Comparison of ENCODE assay signal across 8 mouse cellular contexts in the genomic region with DNA sequence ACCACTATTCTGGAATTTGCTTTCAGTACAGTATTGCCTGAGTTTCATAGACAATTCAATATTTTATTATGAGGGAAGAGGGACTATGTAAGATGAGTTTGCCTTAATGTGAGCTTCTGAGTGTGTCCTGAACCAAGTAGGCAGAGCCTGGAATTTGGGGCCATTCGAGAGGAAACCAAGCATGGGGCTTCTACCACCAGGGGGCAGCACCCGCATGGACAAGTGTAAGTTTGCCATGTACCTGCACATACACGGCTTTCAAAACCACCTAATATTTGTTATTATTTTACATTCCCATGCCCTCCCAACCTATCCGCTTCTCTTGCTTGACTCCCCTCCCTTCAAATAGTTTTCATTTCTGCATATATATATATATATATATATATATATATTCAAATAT. TPM values are rescaled to one million over a fixed set of nuclear protein-coding genes. Genes with fewer than 3 reads are reported as not detected.
DNase-seq lines count a peak whose midpoint lies in the region; ATAC-seq and TF ChIP-seq lines count a peak whose summit lies in the region.

No protein-coding gene starts in this region.

- peak; percentile 80 for TF ChIP-seq CTCF in forebrain, postnatal 0 days (IDR thresholded peaks at IDR 0.05; ENCODE audit: low read depth)
- TF ChIP-seq CTCF in intestine, postnatal 0 days (IDR thresholded peaks at IDR 0.05; ENCODE audit: low read depth) = peak; percentile 86
- peak; percentile 87 for TF ChIP-seq CTCF in stomach, postnatal 0 days (IDR thresholded peaks at IDR 0.05; ENCODE audit: low read depth)

- H3K9me3 ChIP-seq in forebrain, postnatal 0 days (ENCODE audit: low read length) = no peaks in the 10 kb centered on the region
- H3K9me3 ChIP-seq in intestine, postnatal 0 days (ENCODE audit: control insufficient read depth) = no peaks in the 10 kb centered on the region
- no peaks in the 10 kb centered on the region for H3K9me3 ChIP-seq in limb, embryonic 10.5 days (replicated peaks)
- H3K9me3 ChIP-seq in neural tube, embryonic 11.5 days (ENCODE audit: control insufficient read depth, low read length) = no peaks in the 10 kb centered on the region
- H3K9me3 ChIP-seq in stomach, postnatal 0 days (ENCODE audit: control insufficient read depth, low read length) = no peaks in the 10 kb centered on the region

- ATAC-seq in CD4-positive, CD25-positive, alpha-beta regulatory T cell, adult 4 months = no peak
- ATAC-seq in forebrain, postnatal 0 days = peak; percentile 53; the same call in 1 of the 2 replicates
- no peak for ATAC-seq in intestine, postnatal 0 days
- ATAC-seq in neural tube, embryonic 11.5 days (ENCODE audit: insufficient read depth, low FRiP score, low TSS enrichment) = peak; percentile 61
- no peak for ATAC-seq in stomach, postnatal 0 days (ENCODE audit: low FRiP score, low TSS enrichment)

- peak; percentile 88 for DNase-seq in CD4-positive, CD25-positive, alpha-beta regulatory T cell, adult 2 months (ENCODE audit: low read depth, low spot score)
- peak; percentile 71 for DNase-seq in c-Kit-positive CD71-positive TER-119-positive erythroid progenitor cells, embryonic 14.5 days (ENCODE audit: low spot score)
- DNase-seq in forebrain, postnatal 0 days = peak; percentile 76
- DNase-seq in limb, embryonic 10.5 days (ENCODE audit: low spot score) = peak; percentile 89
- DNase-seq in neural tube, embryonic 11.5 days (ENCODE audit: low spot score) = peak; percentile 81
- DNase-seq in stomach, postnatal 0 days (ENCODE audit: low spot score) = peak; percentile 86

- no peak overlapping the region for H3K4me3 ChIP-seq in forebrain, postnatal 0 days (ENCODE audit: low read depth, low read length)
- H3K4me3 ChIP-seq in intestine, postnatal 0 days (ENCODE audit: low read depth, low read length) = no peak overlapping the region
- no peak overlapping the region for H3K4me3 ChIP-seq in limb, embryonic 10.5 days
- H3K4me3 ChIP-seq in neural tube, embryonic 11.5 days (ENCODE audit: low read depth, low read length) = no peak overlapping the region
- H3K4me3 ChIP-seq in stomach, postnatal 0 days (ENCODE audit: low read depth, low read length) = no peak overlapping the region

- H3K9ac ChIP-seq in forebrain, postnatal 0 days = no peak overlapping the region
- no peak overlapping the region for H3K9ac ChIP-seq in intestine, postnatal 0 days (ENCODE audit: low read depth, low read length)
- no peak overlapping the region for H3K9ac ChIP-seq in neural tube, embryonic 11.5 days (ENCODE audit: low read length)
- H3K9ac ChIP-seq in stomach, postnatal 0 days (ENCODE audit: low read length) = no peak overlapping the region

- H3K36me3 ChIP-seq in forebrain, postnatal 0 days (ENCODE audit: insufficient read depth) = no peaks in the 10 kb centered on the region
- no peaks in the 10 kb centered on the region for H3K36me3 ChIP-seq in intestine, postnatal 0 days (ENCODE audit: control insufficient read depth, insufficient read depth)
- H3K36me3 ChIP-seq in limb, embryonic 10.5 days = no peaks in the 10 kb centered on the region
- H3K36me3 ChIP-seq in neural tube, embryonic 11.5 days (ENCODE audit: control insufficient read depth, insufficient read depth, low read length) = no peaks in the 10 kb centered on the region
- H3K36me3 ChIP-seq in stomach, postnatal 0 days (ENCODE audit: control insufficient read depth, insufficient read depth, low read length) = no peaks in the 10 kb centered on the region

- 6% methylated on average over 4 of the region's 4 CpGs for WGBS in forebrain, postnatal 0 days
- 5% methylated on average over 4 of the region's 4 CpGs for WGBS in intestine, postnatal 0 days
- WGBS in limb, embryonic 10.5 days = 8% methylated on average over 4 of the region's 4 CpGs
- WGBS in neural tube, embryonic 11.5 days = 10% methylated on average over 4 of the region's 4 CpGs
- WGBS in stomach, postnatal 0 days = 3% methylated on average over 4 of the region's 4 CpGs

- no peaks in the 10 kb centered on the region for H3K4me1 ChIP-seq in forebrain, postnatal 0 days (ENCODE audit: insufficient read depth)
- H3K4me1 ChIP-seq in intestine, postnatal 0 days (replicated peaks; ENCODE audit: control insufficient read depth, insufficient read depth, low read length) = no peaks in the 10 kb centered on the region
- no peaks in the 10 kb centered on the region for H3K4me1 ChIP-seq in limb, embryonic 10.5 days
- H3K4me1 ChIP-seq in neural tube, embryonic 11.5 days (ENCODE audit: control insufficient read depth, insufficient read depth, low read length) = no peaks in the 10 kb centered on the region
- H3K4me1 ChIP-seq in stomach, postnatal 0 days (replicated peaks; ENCODE audit: control insufficient read depth, insufficient read depth) = no peaks in the 10 kb centered on the region

- H3K4me2 ChIP-seq in forebrain, postnatal 0 days (ENCODE audit: low read depth) = no peak overlapping the region
- no peak overlapping the region for H3K4me2 ChIP-seq in intestine, postnatal 0 days (replicated peaks; ENCODE audit: low read depth)
- no peak overlapping the region for H3K4me2 ChIP-seq in neural tube, embryonic 11.5 days (ENCODE audit: low read depth)
- no peak overlapping the region for H3K4me2 ChIP-seq in stomach, postnatal 0 days (replicated peaks; ENCODE audit: low read depth)

- H3K27ac ChIP-seq in forebrain, postnatal 0 days (ENCODE audit: low read depth, low read length) = no peak overlapping the region
- H3K27ac ChIP-seq in intestine, postnatal 0 days (ENCODE audit: low read depth, low read length) = no peak overlapping the region
- H3K27ac ChIP-seq in limb, embryonic 10.5 days = no peak overlapping the region
- H3K27ac ChIP-seq in neural tube, embryonic 11.5 days (ENCODE audit: low read depth, low read length) = no peak overlapping the region
- H3K27ac ChIP-seq in stomach, postnatal 0 days (replicated peaks) = no peak overlapping the region

- H3K27me3 ChIP-seq in forebrain, postnatal 0 days (ENCODE audit: insufficient read depth, low read length) = no peaks in the 10 kb centered on the region
- no peaks in the 10 kb centered on the region for H3K27me3 ChIP-seq in intestine, postnatal 0 days (replicated peaks; ENCODE audit: control insufficient read depth, insufficient read depth, low read length)
- no peaks in the 10 kb centered on the region for H3K27me3 ChIP-seq in limb, embryonic 10.5 days (ENCODE audit: low read depth, poor library complexity, severe bottlenecking)
- H3K27me3 ChIP-seq in neural tube, embryonic 11.5 days (ENCODE audit: control insufficient read depth, insufficient read depth, low read length) = no peaks in the 10 kb centered on the region
- H3K27me3 ChIP-seq in stomach, postnatal 0 days (ENCODE audit: control insufficient read depth, insufficient read depth, low read length) = no peaks in the 10 kb centered on the region

- no peak for TF ChIP-seq EP300 in stomach, postnatal 0 days (optimal IDR thresholded peaks at IDR 0.05)

RNA-seq across cellular contexts. Expression of gene A430078G23Rik, which starts 4.8 kb away (rescaled TPM):
- 10 to 100 TPM; 38.2 to 52.0 TPM for polyA plus RNA-seq in CD4-positive, CD25-positive, alpha-beta regulatory T cell, adult 4 months (2017; shearing (Covaris generic))
- 0.08 TPM in 1 of 2 replicates, not detected in the other for total RNA-seq in forebrain, postnatal 0 days (2014; rRNA removed)
- not detected in 2 replicates for polyA plus RNA-seq in forebrain, postnatal 0 days (2015; fragmentation: Nextera tagmentation; extraction: Ambion mirVana)
- 0.16 and 0.41 TPM in 2 replicates for polyA plus RNA-seq in intestine, postnatal 0 days (2015; fragmentation: Nextera tagmentation; extraction: Ambion mirVana)
- not detected in 2 replicates for polyA plus RNA-seq in limb, embryonic 10.5 days (2016; fragmentation: Nextera tagmentation; extraction: Ambion mirVana)
- polyA plus RNA-seq in neural tube, embryonic 11.5 days (2014; fragmentation: Nextera tagmentation; extraction: Ambion mirVana) = not detected in 2 replicates
- 0.51 and 0.63 TPM in 2 replicates for polyA plus RNA-seq in stomach, postnatal 0 days (2015; fragmentation: Nextera tagmentation; extraction: Ambion mirVana)

RNA-seq across cellular contexts. Expression of gene Arhgef18, which starts 34.7 kb away (rescaled TPM):
- polyA plus RNA-seq in CD4-positive, CD25-positive, alpha-beta regulatory T cell, adult 4 months (2017; shearing (Covaris generic)) = 10 to 100 TPM; 27.6 to 35.8 TPM
- 39.4 and 41.6 TPM in 2 replicates for total RNA-seq in forebrain, postnatal 0 days (2014; rRNA removed)
- polyA plus RNA-seq in forebrain, postnatal 0 days (2015; fragmentation: Nextera tagmentation; extraction: Ambion mirVana) = 4.5 and 6.8 TPM in 2 replicates
- 4.5 and 5.7 TPM in 2 replicates for polyA plus RNA-seq in intestine, postnatal 0 days (2015; fragmentation: Nextera tagmentation; extraction: Ambion mirVana)
- 8.0 and 9.5 TPM in 2 replicates for polyA plus RNA-seq in limb, embryonic 10.5 days (2016; fragmentation: Nextera tagmentation; extraction: Ambion mirVana)
- 9.0 and 10.8 TPM in 2 replicates for polyA plus RNA-seq in neural tube, embryonic 11.5 days (2014; fragmentation: Nextera tagmentation; extraction: Ambion mirVana)
- 5.5 TPM in 2 replicates for polyA plus RNA-seq in stomach, postnatal 0 days (2015; fragmentation: Nextera tagmentation; extraction: Ambion mirVana)

Comparison
In these comparisons a context has a peak if more than half of its experiments do, and no peak if none do; other contexts are left out.
1. ATAC-seq: peak in forebrain, postnatal 0 days (single experiment) and neural tube, embryonic 11.5 days (single experiment); none in CD4-positive, CD25-positive, alpha-beta regulatory T cell, adult 4 months (single experiment), intestine, postnatal 0 days (single experiment) and stomach, postnatal 0 days (single experiment).
2. RNA of gene A430078G23Rik, which starts 4.8 kb away (polyA plus RNA-seq): 38.2 to 52.0 TPM in CD4-positive, CD25-positive, alpha-beta regulatory T cell, adult 4 months; 0.51 to 0.63 TPM in stomach, postnatal 0 days, 0.16 to 0.41 TPM in intestine, postnatal 0 days, not detected in neural tube, embryonic 11.5 days, not detected in forebrain, postnatal 0 days and not detected in limb, embryonic 10.5 days; every median in the first group is over 10 times any median in the second.
3. Peak in every context shown above with its lines, with median percentiles within 50 percentile points of each other: DNase-seq and CTCF ChIP-seq.